Mouse (Mus musculus) bone marrow, adult 2 months (tissue): ENCODE data around the gene Celf3.

Experiments
- CTCF ChIP-seq: fragments of 200-500 bp; IDR thresholded peaks from 2 replicates; pipeline ENCODE4 v1.5.1; 2011; ENCODE audit warnings: low read length, control low read depth; ENCODE audit not compliant: control insufficient read depth, insufficient read depth
- POLR2A ChIP-seq: fragments of 200-500 bp; IDR thresholded peaks from 2 replicates; pipeline ENCODE4 v1.6.1; 2011; ENCODE audit warnings: low read depth, mild to moderate bottlenecking, control low read depth, low read length, borderline replicate concordance; ENCODE audit not compliant: control insufficient read depth

DNA sequence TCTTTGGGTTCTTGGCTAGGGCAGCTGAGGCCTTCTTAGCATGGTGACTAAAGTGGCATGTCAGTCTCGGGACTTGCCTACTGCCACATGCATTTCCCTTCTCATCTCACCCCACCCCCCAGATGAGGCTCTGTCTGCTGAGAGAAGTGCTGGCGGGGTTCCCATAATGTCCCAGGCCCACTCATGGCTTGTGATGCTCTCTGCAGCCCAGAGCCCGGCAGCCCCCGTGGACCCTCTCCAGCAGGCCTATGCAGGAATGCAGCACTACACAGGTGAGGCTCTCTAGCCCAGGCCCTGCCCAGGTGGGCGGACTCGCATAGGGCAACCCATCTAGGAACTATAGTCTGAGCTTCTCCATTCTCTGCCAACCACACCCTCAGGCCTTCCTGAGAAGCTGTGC lies 9.5 kb downstream of the Celf3 start:
- TF ChIP-seq POLR2A (no peak), CTCF (no peak)
